Mouse (Mus musculus): Measurements from ENCODE around the gene Cers1. TPM values are rescaled to one million over a fixed set of nuclear protein-coding genes. Genes with fewer than 3 reads are reported as not detected.

Cers1 gene
- polyA plus RNA-seq, 1 experiment: 2.7 TPM

DNA sequence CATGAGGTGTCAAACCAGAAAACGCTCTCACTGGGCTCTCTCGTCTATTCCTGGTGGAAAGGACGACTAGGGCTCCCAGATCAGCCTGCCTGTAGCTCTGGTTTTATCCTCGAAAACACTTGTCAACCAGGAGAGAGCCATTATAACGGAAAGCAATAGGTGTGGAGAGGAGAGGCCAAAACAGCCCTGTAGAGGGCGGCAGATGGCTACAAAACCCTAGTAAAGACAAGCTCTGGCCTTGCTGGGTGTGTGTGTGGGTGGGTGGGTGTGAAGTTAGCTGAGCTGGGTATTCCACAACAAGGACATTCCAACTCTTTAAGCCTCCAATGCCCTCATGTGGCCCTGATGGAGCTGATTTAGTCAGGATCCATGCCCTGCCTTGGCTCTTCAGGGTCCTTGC lies 28.1 kb downstream of the Cers1 start:
- TF ChIP-seq POLR2A (IDR thresholded peaks at IDR 0.05; ENCODE audit: borderline replicate concordance, extremely low read depth, low read depth, low read length) (no peak), CTCF (IDR thresholded peaks at IDR 0.05; ENCODE audit: insufficient read depth, low read length) (peak; percentile 36; the same call in 1 of the 2 replicates)
- DNase-seq: no peak
- 64% methylated on average over 6 of the region's 6 CpGs for WGBS
- Histone ChIP-seq H3K4me3 (replicated peaks; ENCODE audit: extremely low read depth, low read depth, low read length) (no peak overlapping the region), H3K4me1 (ENCODE audit: control insufficient read depth, insufficient read depth, low read length) (peaks cover 9% of the 10 kb centered on the region)

DNA sequence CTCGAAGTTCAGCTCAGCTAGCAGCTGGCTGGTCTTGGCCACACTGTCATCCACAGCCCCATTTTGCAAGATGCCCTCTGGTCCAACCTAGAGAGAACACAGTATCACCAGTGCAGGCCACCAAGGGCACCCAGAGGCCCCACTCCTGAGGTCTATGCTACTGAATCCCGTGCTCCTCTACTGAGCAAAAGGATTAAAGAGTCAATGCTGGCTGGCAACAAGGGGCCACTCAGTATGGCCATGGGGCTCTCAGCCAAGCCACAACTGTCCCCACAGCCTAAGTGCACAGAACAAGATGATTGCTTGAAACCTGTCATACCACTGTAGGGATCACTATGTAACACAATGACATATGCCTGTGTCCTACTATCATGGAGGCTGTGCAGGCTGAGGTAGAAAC lies 28.7 kb downstream of the Cers1 start:
- Histone ChIP-seq H3K4me3 (replicated peaks; ENCODE audit: extremely low read depth, low read depth, low read length) (no peak overlapping the region), H3K4me1 (ENCODE audit: control insufficient read depth, insufficient read depth, low read length) (peaks cover 11% of the 10 kb centered on the region)
- no peak for DNase-seq
- WGBS: 67% methylated on average over 2 of the region's 2 CpGs
- TF ChIP-seq CTCF (IDR thresholded peaks at IDR 0.05; ENCODE audit: insufficient read depth, low read length) (no peak), POLR2A (IDR thresholded peaks at IDR 0.05; ENCODE audit: borderline replicate concordance, extremely low read depth, low read depth, low read length) (no peak)

DNA sequence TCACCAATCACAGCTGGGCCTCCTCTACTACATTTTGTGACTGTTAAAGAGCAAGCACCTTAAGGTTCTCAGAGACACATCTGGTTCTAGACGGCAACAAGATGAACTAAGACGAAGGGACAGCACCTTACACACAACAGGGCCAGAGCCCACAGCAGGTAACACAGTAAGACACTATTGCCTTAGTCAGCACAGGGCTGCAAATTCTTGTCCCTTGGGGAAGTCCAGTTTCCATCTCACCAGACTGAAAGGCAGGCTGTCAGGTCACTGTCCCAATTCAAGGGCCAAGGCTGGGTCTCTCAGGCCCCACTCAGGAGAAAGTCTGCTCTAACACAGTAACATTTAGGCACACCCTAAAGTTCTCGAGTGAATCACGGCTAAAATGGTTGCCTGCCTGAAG lies 31.9 kb downstream of the Cers1 start:
- DNase-seq: no peak
- Histone ChIP-seq H3K4me1 (ENCODE audit: control insufficient read depth, insufficient read depth, low read length) (peaks cover 27% of the 10 kb centered on the region), H3K4me3 (replicated peaks; ENCODE audit: extremely low read depth, low read depth, low read length) (no peak overlapping the region)
- WGBS: 62% methylated on average over 4 of the region's 4 CpGs
- no peak for TF ChIP-seq POLR2A (IDR thresholded peaks at IDR 0.05; ENCODE audit: borderline replicate concordance, extremely low read depth, low read depth, low read length)
- TF ChIP-seq CTCF (IDR thresholded peaks at IDR 0.05; ENCODE audit: insufficient read depth, low read length): no peak

DNA sequence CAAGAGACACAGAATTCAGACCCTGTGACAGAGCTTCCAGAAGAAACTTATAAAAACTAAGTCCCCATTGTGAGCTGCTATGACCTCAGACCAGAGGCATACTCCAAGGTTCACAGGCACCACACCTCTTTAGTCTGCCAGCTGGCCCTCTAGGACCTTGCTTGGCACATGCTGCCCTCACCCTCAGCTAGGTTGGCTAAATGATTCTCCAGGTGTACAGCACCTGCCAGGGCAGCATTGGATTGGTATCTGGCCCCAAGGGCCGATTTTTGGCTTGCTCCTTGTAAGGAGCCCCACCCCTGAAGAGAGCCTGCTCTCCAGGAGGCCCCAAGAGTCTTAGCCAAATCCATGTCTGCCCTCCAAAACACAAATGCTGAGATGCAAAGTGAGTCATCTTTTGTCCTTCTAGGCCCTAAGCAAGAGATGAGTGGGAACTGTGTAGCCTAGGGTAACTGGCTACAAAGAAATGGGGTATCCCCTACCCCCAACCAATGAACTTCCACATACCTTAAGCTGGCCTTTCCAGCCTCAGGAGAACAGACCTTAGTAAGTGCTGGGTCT lies 32.4 kb downstream of the Cers1 start:
- TF ChIP-seq CTCF (IDR thresholded peaks at IDR 0.05; ENCODE audit: insufficient read depth, low read length) (no peak), POLR2A (IDR thresholded peaks at IDR 0.05; ENCODE audit: borderline replicate concordance, extremely low read depth, low read depth, low read length) (no peak)
- Histone ChIP-seq H3K4me1 (ENCODE audit: control insufficient read depth, insufficient read depth, low read length) (peaks cover 27% of the 10 kb centered on the region), H3K4me3 (replicated peaks; ENCODE audit: extremely low read depth, low read depth, low read length) (no peak overlapping the region)
- DNase-seq: no peak
- WGBS: 50% methylated on average over 1 of the region's 1 CpGs

DNA sequence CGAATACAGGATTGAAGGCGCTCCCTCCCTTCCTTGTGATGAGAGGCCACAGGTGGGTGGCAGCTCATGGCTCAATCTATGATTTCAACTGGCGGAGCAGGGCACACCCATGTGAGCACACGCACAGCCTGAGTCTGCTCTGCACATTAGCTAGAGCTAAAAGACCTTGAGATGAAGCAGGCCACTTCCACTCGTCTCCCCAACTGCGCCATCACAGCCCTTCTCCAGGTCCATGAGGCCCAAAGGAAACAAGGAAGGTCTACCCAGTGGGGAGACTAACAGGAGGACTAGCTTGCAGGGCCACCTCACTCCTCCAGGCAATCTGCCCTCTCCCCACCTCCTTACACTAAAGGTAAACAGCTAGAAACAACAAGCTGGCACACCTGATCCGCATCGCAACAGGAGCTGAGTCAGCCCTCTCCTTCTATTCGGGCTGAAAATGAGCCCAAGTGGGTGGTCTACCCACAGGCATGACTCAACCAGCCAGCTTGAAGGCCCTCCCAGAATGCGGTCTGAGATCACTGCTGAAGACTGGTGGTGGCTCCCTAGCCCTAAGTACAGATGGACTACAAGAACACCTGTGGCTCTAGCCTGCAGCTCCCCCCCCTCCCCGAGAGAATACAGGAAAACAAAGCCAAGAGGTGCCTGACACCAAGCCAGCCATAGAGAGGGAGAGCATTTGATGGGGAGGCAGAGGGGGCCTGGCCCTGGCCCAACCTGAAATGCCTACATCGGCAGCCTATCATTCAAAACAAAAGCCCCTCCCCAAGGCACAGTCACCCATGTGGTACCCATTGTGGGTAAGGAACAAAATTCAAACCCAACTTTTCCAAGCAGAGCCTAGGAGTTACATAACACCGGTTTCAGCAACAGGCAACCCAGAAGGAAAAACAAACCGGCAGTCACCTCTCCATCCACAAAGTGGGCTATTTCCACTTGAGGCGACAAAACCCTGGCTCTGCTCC lies 35.7 kb downstream of the Cers1 start:
- no peak for TF ChIP-seq POLR2A (IDR thresholded peaks at IDR 0.05; ENCODE audit: borderline replicate concordance, extremely low read depth, low read depth, low read length)
- no peak for TF ChIP-seq CTCF (IDR thresholded peaks at IDR 0.05; ENCODE audit: insufficient read depth, low read length)
- peak overlapping the region; percentile 88 for H3K4me3 ChIP-seq (replicated peaks; ENCODE audit: extremely low read depth, low read depth, low read length)
- peaks cover 27% of the 10 kb centered on the region for H3K4me1 ChIP-seq (ENCODE audit: control insufficient read depth, insufficient read depth, low read length)
- WGBS: 34% methylated on average over 15 of the region's 15 CpGs
- DNase-seq: no peak

DNA sequence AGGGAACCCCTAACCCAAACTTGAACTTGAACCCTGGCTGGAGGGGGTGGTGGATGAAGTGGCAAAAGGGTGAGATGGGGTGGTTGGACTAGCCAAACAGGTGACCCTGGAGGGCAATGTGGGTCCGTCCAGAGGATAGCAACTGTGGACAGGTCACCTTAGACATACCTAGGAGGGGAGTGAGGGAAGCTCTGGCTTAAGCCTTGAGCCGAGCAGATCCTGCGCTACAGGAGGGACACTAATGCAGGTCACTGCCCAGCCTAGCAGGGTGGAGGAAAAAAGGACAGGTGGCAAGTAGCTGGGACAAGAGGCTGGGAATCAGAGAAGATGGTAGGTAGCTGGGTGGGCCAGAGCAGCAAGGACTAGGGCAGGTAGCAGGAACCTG lies 36.4 kb downstream of the Cers1 start:
- no peak for DNase-seq
- Histone ChIP-seq H3K4me1 (ENCODE audit: control insufficient read depth, insufficient read depth, low read length) (peaks cover 27% of the 10 kb centered on the region), H3K4me3 (replicated peaks; ENCODE audit: extremely low read depth, low read depth, low read length) (peak overlapping the region; percentile 88)
- no peak for TF ChIP-seq POLR2A (IDR thresholded peaks at IDR 0.05; ENCODE audit: borderline replicate concordance, extremely low read depth, low read depth, low read length)
- no peak for TF ChIP-seq CTCF (IDR thresholded peaks at IDR 0.05; ENCODE audit: insufficient read depth, low read length)
- 13% methylated on average over 3 of the region's 3 CpGs for WGBS

DNA sequence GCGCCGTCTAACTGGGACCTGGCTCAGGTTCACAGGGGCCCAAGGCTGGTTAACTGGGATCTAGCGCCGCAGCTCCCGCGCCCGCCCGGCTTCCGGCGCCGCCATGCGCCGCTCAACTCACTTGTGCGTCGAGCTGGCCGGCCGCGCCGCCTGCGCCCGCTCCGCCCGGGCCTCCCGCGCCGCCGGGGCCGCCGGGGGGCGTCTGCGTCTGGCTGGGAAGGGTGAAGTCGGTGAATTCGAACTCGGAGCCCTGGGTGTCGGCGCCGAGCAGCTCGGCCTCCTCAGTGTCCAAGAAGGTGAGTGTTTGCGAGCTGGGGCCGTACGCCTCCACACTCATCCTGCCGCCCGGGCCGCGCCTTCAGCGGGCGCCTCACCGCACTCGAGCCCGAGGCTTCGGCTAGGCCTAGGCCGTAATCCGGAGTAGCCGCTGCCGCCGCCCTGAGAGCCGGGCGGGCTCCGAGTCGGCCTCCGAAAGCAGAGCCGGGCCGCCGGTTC lies 37.1 kb downstream of the Cers1 start:
- TF ChIP-seq CTCF (IDR thresholded peaks at IDR 0.05; ENCODE audit: insufficient read depth, low read length) (no peak), POLR2A (IDR thresholded peaks at IDR 0.05; ENCODE audit: borderline replicate concordance, extremely low read depth, low read depth, low read length) (no peak)
- peak overlapping the region; percentile 88 for H3K4me3 ChIP-seq (replicated peaks; ENCODE audit: extremely low read depth, low read depth, low read length)
- WGBS: under 1% methylated on average over 63 of the region's 64 CpGs
- DNase-seq: no peak
- H3K4me1 ChIP-seq (ENCODE audit: control insufficient read depth, insufficient read depth, low read length): peaks cover 24% of the 10 kb centered on the region

DNA sequence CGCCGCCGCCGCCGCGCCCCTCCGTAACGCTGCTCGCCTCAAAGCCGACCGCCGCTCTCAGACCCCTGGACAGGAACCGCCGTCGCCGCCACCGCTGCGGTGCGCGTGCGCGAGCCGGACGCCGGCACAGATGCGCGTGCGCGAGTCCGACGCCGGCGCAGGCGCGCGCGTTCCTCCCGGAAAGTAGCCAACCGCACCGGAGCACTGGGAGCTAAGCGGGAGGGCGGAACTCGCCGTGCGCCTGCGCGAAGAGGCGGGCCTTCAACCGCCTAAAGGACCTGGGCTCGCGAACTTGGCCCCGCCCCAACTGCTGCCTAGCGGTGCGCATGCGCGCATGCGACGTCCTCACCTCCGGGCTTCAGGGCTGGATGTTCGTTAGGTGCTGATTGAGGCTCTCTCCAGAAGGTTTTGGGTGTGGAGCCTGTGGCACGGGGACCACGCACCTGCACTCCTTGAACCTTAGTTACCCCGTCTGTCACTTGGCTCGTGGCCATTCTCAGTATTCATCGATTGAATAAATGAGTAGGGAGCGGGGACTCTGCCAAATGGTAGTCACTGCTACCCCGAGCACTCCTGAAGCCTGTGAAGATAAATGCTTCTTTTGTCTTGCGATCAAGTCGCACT lies 37.7 kb downstream of the Cers1 start, which contains the start of gene Upf1:
Upf1 (minus strand) TSS at position 85 of the 624 bp plus-strand sequence.
- peaks cover 22% of the 10 kb centered on the region for H3K4me1 ChIP-seq (ENCODE audit: control insufficient read depth, insufficient read depth, low read length)
- TF ChIP-seq CTCF (IDR thresholded peaks at IDR 0.05; ENCODE audit: insufficient read depth, low read length) (no peak), POLR2A (IDR thresholded peaks at IDR 0.05; ENCODE audit: borderline replicate concordance, extremely low read depth, low read depth, low read length) (peak; percentile 85; the same call in 1 of the 2 replicates)
- DNase-seq: peak; percentile 99
- peak within 1 kb of the TSS; percentile 88 for H3K4me3 ChIP-seq (replicated peaks; ENCODE audit: extremely low read depth, low read depth, low read length)
- under 1% methylated on average over 69 of the region's 69 CpGs for WGBS

DNA sequence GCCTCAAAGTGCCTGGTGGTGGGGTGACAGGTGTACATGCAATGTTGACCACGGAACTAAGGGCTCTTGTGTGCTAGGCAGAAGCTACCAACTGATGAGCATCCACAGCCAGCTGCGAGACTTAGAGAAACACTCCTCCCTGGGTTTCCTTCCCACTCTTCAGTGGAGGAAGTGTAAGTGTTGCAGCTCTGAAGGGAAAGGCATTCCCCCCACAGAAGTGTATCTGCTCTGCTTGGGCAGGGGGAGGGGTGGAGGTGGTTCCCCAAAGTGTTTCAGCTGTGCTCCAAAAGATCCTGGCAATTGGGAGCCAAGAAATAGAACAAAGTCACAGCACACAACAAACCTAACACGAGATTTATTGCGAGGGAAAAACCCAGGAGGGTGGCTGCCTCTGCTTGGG lies 38.4 kb downstream of the Cers1 start:
- DNase-seq: no peak
- 39% methylated on average over 4 of the region's 4 CpGs for WGBS
- TF ChIP-seq POLR2A (IDR thresholded peaks at IDR 0.05; ENCODE audit: borderline replicate concordance, extremely low read depth, low read depth, low read length) (no peak), CTCF (IDR thresholded peaks at IDR 0.05; ENCODE audit: insufficient read depth, low read length) (no peak)
- H3K4me1 ChIP-seq (ENCODE audit: control insufficient read depth, insufficient read depth, low read length): peaks cover 16% of the 10 kb centered on the region
- no peak overlapping the region for H3K4me3 ChIP-seq (replicated peaks; ENCODE audit: extremely low read depth, low read depth, low read length)
